ENCODE assay signal across 9 mouse cellular contexts in genomic region chr4:83261998-83262397, GRCm38 (mm10).
A peak's percentile ranks its signal among the peaks of the same experiment; 100 is the strongest.
DNase-seq lines count a peak whose midpoint lies in the region; ATAC-seq and TF ChIP-seq lines count a peak whose summit lies in the region.
"Had no signal": no experiment of that assay in that cellular context is flagged by ENCODE, and none has a peak within 500 bp of the region (broad histone marks: within the 10 kb centered on the region; RNA-seq: fewer than 3 reads in every experiment).

No protein-coding gene starts in this region.

- H3K27ac ChIP-seq in forebrain, embryonic 13.5 days: no peak overlapping the region
- H3K27ac ChIP-seq in forebrain, embryonic 10.5 days: no peak overlapping the region
- no peak overlapping the region for H3K27ac ChIP-seq in CH12.LX (ENCODE audit: insufficient read depth, low read depth)
- H3K27ac ChIP-seq: hindbrain, embryonic 15.5 days had no signal

- H3K9me3 ChIP-seq in forebrain, embryonic 13.5 days (replicated peaks): no peaks in the 10 kb centered on the region
- H3K9me3 ChIP-seq in forebrain, embryonic 10.5 days: no peaks in the 10 kb centered on the region
- H3K9me3 ChIP-seq in CH12.LX (replicated peaks; ENCODE audit: low read length): no peaks in the 10 kb centered on the region
- H3K9me3 ChIP-seq: hindbrain, embryonic 15.5 days had no signal

- no peak for TF ChIP-seq POLR2A in CH12.LX (IDR thresholded peaks at IDR 0.05; ENCODE audit: low read depth, low read length)

- ATAC-seq in forebrain, embryonic 13.5 days: 0 out of 2 replicates have a peak, but pooled peaks have one; percentile 43
- no peak for ATAC-seq in erythroblast, adult 5-6 weeks (replicated peaks; ENCODE audit: low FRiP score, poor library complexity, severe bottlenecking)

- in situ Hi-C loops in CH12.LX (cut with MboI; ENCODE audit: low pct_ligation_motif_present, low pct_unique_long_range_greater_than_20kb, low sequenced_read_pairs): loop anchor here (10.0 kb wide), 1 partner anchor 53 kb away; no protein-coding TSS in a partner anchor

- peak; percentile 61 for TF ChIP-seq RAD21 in CH12.LX (IDR thresholded peaks at IDR 0.05; ENCODE audit: low read depth, low read length)

- no peak overlapping the region for H3K9ac ChIP-seq in forebrain, embryonic 13.5 days
- H3K9ac ChIP-seq in CH12.LX (ENCODE audit: insufficient read depth, low read depth): no peak overlapping the region
- H3K9ac ChIP-seq: hindbrain, embryonic 15.5 days had no signal

- peaks cover 15% of the 10 kb centered on the region for H3K4me1 ChIP-seq in forebrain, embryonic 13.5 days
- H3K4me1 ChIP-seq in forebrain, embryonic 10.5 days: peaks cover 33% of the 10 kb centered on the region
- H3K4me1 ChIP-seq in CH12.LX (ENCODE audit: control insufficient read depth in 1 of 2, insufficient read depth in 2 of 2): peaks cover 0 to 17% of the 10 kb centered on the region in 2 experiments; a peak in 1 of 4 replicates
- H3K4me1 ChIP-seq: hindbrain, embryonic 15.5 days had no signal

- H3K4me2 ChIP-seq in forebrain, embryonic 13.5 days: no peak overlapping the region
- H3K4me2 ChIP-seq in CH12.LX (ENCODE audit: insufficient read depth, low read depth, poor library complexity, severe bottlenecking): no peak overlapping the region
- H3K4me2 ChIP-seq: hindbrain, embryonic 15.5 days had no signal

- intact Hi-C loops in left cerebral cortex, postnatal 4 days (cut with DNase I): no loop called here

- peak; percentile 63 to 79; a peak in 3 of 4 replicates for TF ChIP-seq CTCF in CH12.LX (conservative IDR thresholded peaks at IDR 0.05 in 1 of 2, IDR thresholded peaks at IDR 0.05 in 1 of 2; ENCODE audit: low read depth in 2 of 2, low read length in 2 of 2)

- H3K27me3 ChIP-seq in forebrain, embryonic 13.5 days: no peaks in the 10 kb centered on the region
- H3K27me3 ChIP-seq in forebrain, embryonic 10.5 days (ENCODE audit: poor library complexity, severe bottlenecking): no peaks in the 10 kb centered on the region
- H3K27me3 ChIP-seq in CH12.LX (replicated peaks): no peaks in the 10 kb centered on the region
- H3K27me3 ChIP-seq: hindbrain, embryonic 15.5 days had no signal

- H3K4me3 ChIP-seq in forebrain, embryonic 13.5 days: no peak overlapping the region
- no peak overlapping the region for H3K4me3 ChIP-seq in forebrain, embryonic 10.5 days
- H3K4me3 ChIP-seq in CH12.LX (replicated peaks in 1 of 3; ENCODE audit: low read depth in 2 of 3, low read length in 2 of 3, poor library complexity in 1 of 3): no peak overlapping the region
- H3K4me3 ChIP-seq: hindbrain, embryonic 15.5 days had no signal

- DNase-seq in forebrain, embryonic 10.5 days (ENCODE audit: extremely low spot score, low spot score): no peak
- DNase-seq in left cerebral cortex, postnatal 4 days: peak; percentile 40
- DNase-seq in left cerebral cortex, adult 8-10 months (ENCODE audit: low spot score in 2 of 2): no peak
- DNase-seq in CH12.LX (ENCODE audit: extremely low read depth): peak; percentile 45
- peak; percentile 48 for DNase-seq in embryo, embryonic 9.5 days (ENCODE audit: extremely low spot score)
- DNase-seq in lung, postnatal 10 days: peak; percentile 59

- 2% methylated on average over 2 of the region's 2 CpGs for WGBS in forebrain, embryonic 13.5 days
- WGBS in forebrain, embryonic 10.5 days: 20% methylated on average over 2 of the region's 2 CpGs

- dilution Hi-C loops in CH12.LX (cut with MboI; ENCODE audit: extremely low pct_ligation_motif_present, extremely low pct_unique_long_range_greater_than_20kb, low sequenced_read_pairs): no loop called here

- H3K79me2 ChIP-seq in CH12.LX (replicated peaks; ENCODE audit: control insufficient read depth, extremely low read depth, insufficient read depth, poor library complexity, severe bottlenecking): no peaks in the 10 kb centered on the region; the same call in 1 of the 2 replicates

- TF ChIP-seq EP300 in CH12.LX (IDR thresholded peaks at IDR 0.05; ENCODE audit: low read length): no peak

- H3K36me3 ChIP-seq in forebrain, embryonic 13.5 days (ENCODE audit: poor library complexity, severe bottlenecking): 0 out of 2 replicates have a peak, but pooled peaks cover 6% of the 10 kb centered on the region
- no peaks in the 10 kb centered on the region for H3K36me3 ChIP-seq in forebrain, embryonic 10.5 days (replicated peaks)
- peaks cover 24 to 53% of the 10 kb centered on the region in 2 experiments for H3K36me3 ChIP-seq in CH12.LX (replicated peaks in 1 of 2; ENCODE audit: control insufficient read depth in 1 of 2, insufficient read depth in 1 of 2, low read length in 1 of 2)
- H3K36me3 ChIP-seq: hindbrain, embryonic 15.5 days had no signal

TF ChIP-seq in CH12.LX, 34 proteins besides CTCF, POLR2A, EP300 and RAD21:
- TF ChIP-seq USF2 (conservative IDR thresholded peaks at IDR 0.05; ENCODE audit: low read depth, low read length) (no peak), SMC3 (IDR thresholded peaks at IDR 0.05; ENCODE audit: low read depth, low read length) (peak; percentile 78), ELF1 (IDR thresholded peaks at IDR 0.05; ENCODE audit: low read depth, low read length) (no peak), ZMIZ1 (IDR thresholded peaks at IDR 0.05; ENCODE audit: low read depth, low read length) (no peak), ZNF384 (IDR thresholded peaks at IDR 0.05; ENCODE audit: low read depth, low read length) (peak; percentile 95), ZKSCAN1 (IDR thresholded peaks at IDR 0.05; ENCODE audit: borderline replicate concordance, low read depth, low read length) (no peak), SIN3A (IDR thresholded peaks at IDR 0.05; ENCODE audit: low read length) (no peak)

Comparison
In these comparisons a context has a peak if more than half of its experiments do, and no peak if none do; other contexts are left out.
1. DNase-seq: peak in left cerebral cortex, postnatal 4 days (single experiment), CH12.LX (single experiment), embryo, embryonic 9.5 days (single experiment) and lung, postnatal 10 days (single experiment); none in forebrain, embryonic 10.5 days (single experiment) and left cerebral cortex, adult 8-10 months (0 of 2).